Mouse (Mus musculus) CH12.LX (cell line): ENCODE measurements around the gene Raver1. TPM values are rescaled to one million over a fixed set of nuclear protein-coding genes. Genes with fewer than 3 reads are reported as not detected.

Experiments
- DNase-seq: peaks from one replicate; pipeline ENCODE4 v3.0.0-alpha.2; 2013; ENCODE audit errors: extremely low read depth
- H3K27ac ChIP-seq: 2 replicates; pipeline ENCODE4 v1.5.1; 2012; ENCODE audit warnings: low read depth, mild to moderate bottlenecking, control low read depth, moderate library complexity; ENCODE audit not compliant: insufficient read depth
- H3K27me3 ChIP-seq: replicated peaks from 2 replicates; pipeline ENCODE3; 2012; ENCODE audit warnings: inconsistent platforms
- H3K36me3 ChIP-seq, 2 experiments: replicated peaks in 1 of 2; 2 replicates each; pipeline versions ENCODE3 to v1.6.1; 2012; ENCODE audit warnings: inconsistent platforms in 1 of 2, low read length in 1 of 2, mild to moderate bottlenecking in 1 of 2, mixed read lengths in 1 of 2, moderate library complexity in 1 of 2; ENCODE audit not compliant: control insufficient read depth in 1 of 2, insufficient read depth in 1 of 2
- H3K4me1 ChIP-seq, 2 experiments: 2 replicates each; pipeline ENCODE4 v1.6.1; 2012; ENCODE audit warnings: inconsistent platforms in 1 of 2, moderate library complexity in 1 of 2; ENCODE audit not compliant: insufficient read depth in 2 of 2, control insufficient read depth in 1 of 2
- H3K4me2 ChIP-seq: 2 replicates; pipeline ENCODE4 v1.6.1; 2012; ENCODE audit warnings: low read depth, mild to moderate bottlenecking, control low read depth; ENCODE audit not compliant: poor library complexity, insufficient read depth, severe bottlenecking
- H3K4me3 ChIP-seq, 3 experiments: fragments of 150-350 bp in 1 of 3; sonication (generic) in 1 of 3; replicated peaks in 1 of 3; 2 replicates each; pipeline versions ENCODE3 to v1.5.1; 2011 to 2012; ENCODE audit warnings: low read depth in 2 of 3, low read length in 2 of 3, mild to moderate bottlenecking in 2 of 3, moderate library complexity in 2 of 3, control low read depth in 1 of 3, improper control_type of control experiment in 1 of 3, inconsistent platforms in 1 of 3, mixed read lengths in 1 of 3; ENCODE audit not compliant: poor library complexity in 1 of 3
- H3K79me2 ChIP-seq: replicated peaks from 2 replicates; pipeline ENCODE4 v1.6.1; 2012; ENCODE audit warnings: mild to moderate bottlenecking, moderate library complexity; ENCODE audit not compliant: control insufficient read depth, poor library complexity, insufficient read depth, severe bottlenecking; ENCODE audit errors: extremely low read depth
- H3K9ac ChIP-seq: 2 replicates; pipeline ENCODE4 v1.6.1; 2012; ENCODE audit warnings: low read depth, mild to moderate bottlenecking, control low read depth, moderate library complexity; ENCODE audit not compliant: insufficient read depth
- H3K9me3 ChIP-seq: replicated peaks from 2 replicates; pipeline ENCODE3; 2012; ENCODE audit warnings: low read length, inconsistent platforms, mixed read lengths
- CHD1 ChIP-seq: IDR thresholded peaks from 2 replicates; pipeline ENCODE4 v1.6.1; 2012; ENCODE audit warnings: low read depth, low read length, improper control_type of control experiment, inconsistent platforms
- E2F4 ChIP-seq: IDR thresholded peaks from 2 replicates; pipeline ENCODE4 v1.6.1; 2011; ENCODE audit warnings: low read depth, low read length, improper control_type of control experiment; ENCODE audit not compliant: insufficient replicate concordance
- ETS1 ChIP-seq: conservative IDR thresholded peaks from 2 replicates; pipeline ENCODE4 v1.6.1; 2012; ENCODE audit warnings: low read depth, mild to moderate bottlenecking, inconsistent platforms, low read length, improper control_type of control experiment, moderate library complexity
- GABPA ChIP-seq: IDR thresholded peaks from 2 replicates; pipeline ENCODE4 v1.6.1; 2012; ENCODE audit warnings: low read depth, low read length, improper control_type of control experiment, inconsistent platforms; ENCODE audit not compliant: insufficient replicate concordance
- IRF4 ChIP-seq: IDR thresholded peaks from 2 replicates; pipeline ENCODE4 v1.6.1; 2014; ENCODE audit warnings: low read depth, mild to moderate bottlenecking, inconsistent platforms, low read length, improper control_type of control experiment
- JUN ChIP-seq: IDR thresholded peaks from 2 replicates; pipeline ENCODE4 v1.6.1; 2011; ENCODE audit warnings: low read depth, mild to moderate bottlenecking, low read length, improper control_type of control experiment, moderate library complexity; ENCODE audit not compliant: insufficient read depth
- JUND ChIP-seq: conservative IDR thresholded peaks from 2 replicates; pipeline ENCODE4 v1.6.1; 2011; ENCODE audit warnings: low read depth, low read length, improper control_type of control experiment
- MXI1 ChIP-seq: IDR thresholded peaks from 2 replicates; pipeline ENCODE4 v1.6.1; 2011; ENCODE audit warnings: mild to moderate bottlenecking, low read depth, low read length, improper control_type of control experiment
- NRF1 ChIP-seq: IDR thresholded peaks from 2 replicates; pipeline ENCODE4 v1.6.1; 2014; ENCODE audit warnings: low read depth, mild to moderate bottlenecking, inconsistent platforms, low read length, improper control_type of control experiment, moderate library complexity
- PAX5 ChIP-seq: IDR thresholded peaks from 2 replicates; pipeline ENCODE4 v1.6.1; 2012; ENCODE audit warnings: low read length, inconsistent platforms, mixed read lengths
- POLR2A ChIP-seq: IDR thresholded peaks from 2 replicates; pipeline ENCODE4 v1.6.1; 2011; ENCODE audit warnings: low read depth, mild to moderate bottlenecking, improper control_type of control experiment, low read length
- POLR2AphosphoS2 ChIP-seq: IDR thresholded peaks from 2 replicates; pipeline ENCODE4 v1.6.1; 2011; ENCODE audit warnings: low read depth, low read length, improper control_type of control experiment
- RCOR1 ChIP-seq: conservative IDR thresholded peaks from 2 replicates; pipeline ENCODE4 v1.6.1; 2012; ENCODE audit warnings: low read depth, mild to moderate bottlenecking, inconsistent platforms, low read length, improper control_type of control experiment
- SIN3A ChIP-seq: IDR thresholded peaks from 2 replicates; pipeline ENCODE4 v1.6.1; 2012; ENCODE audit warnings: low read length, improper control_type of control experiment, inconsistent platforms
- TBP ChIP-seq: conservative IDR thresholded peaks from 2 replicates; pipeline ENCODE4 v1.6.1; 2011; ENCODE audit warnings: low read depth, low read length, improper control_type of control experiment
- TCF12 ChIP-seq: IDR thresholded peaks from 2 replicates; pipeline ENCODE4 v1.6.1; 2014; ENCODE audit warnings: low read depth, mild to moderate bottlenecking, inconsistent platforms, low read length, improper control_type of control experiment
- UBTF ChIP-seq: IDR thresholded peaks from 2 replicates; pipeline ENCODE4 v1.6.1; 2012; ENCODE audit warnings: low read depth, mild to moderate bottlenecking, inconsistent platforms, low read length, improper control_type of control experiment, moderate library complexity
- USF1 ChIP-seq: IDR thresholded peaks from 2 replicates; pipeline ENCODE4 v1.6.1; 2014; ENCODE audit warnings: low read depth, mild to moderate bottlenecking, inconsistent platforms, low read length, improper control_type of control experiment
- USF2 ChIP-seq: conservative IDR thresholded peaks from 2 replicates; pipeline ENCODE4 v1.6.1; 2011; ENCODE audit warnings: low read depth, low read length, improper control_type of control experiment
- ZMIZ1 ChIP-seq: IDR thresholded peaks from 2 replicates; pipeline ENCODE4 v1.6.1; 2012; ENCODE audit warnings: low read depth, mild to moderate bottlenecking, inconsistent platforms, low read length, improper control_type of control experiment
- ZNF384 ChIP-seq: IDR thresholded peaks from 2 replicates; pipeline ENCODE4 v1.6.1; 2012; ENCODE audit warnings: low read depth, low read length, improper control_type of control experiment, inconsistent platforms
- dilution Hi-C: fragments of 300-500 bp; cut with MboI; formaldehyde crosslinking; loops from 2 replicates; pipeline ENCODE4 v1.14.3; 2020; ENCODE audit warnings: low sequenced_read_pairs; ENCODE audit not compliant: extremely low pct_unique_long_range_greater_than_20kb, extremely low pct_ligation_motif_present
- in situ Hi-C: fragments of 300-500 bp; cut with MboI; formaldehyde crosslinking; loops from 3 replicates; pipeline ENCODE4 v1.14.3; 2019; ENCODE audit warnings: low sequenced_read_pairs, low pct_ligation_motif_present, low pct_unique_long_range_greater_than_20kb, mixed read lengths
- polyA plus RNA-seq: library from polyadenylated mRNA; unstranded; fragments of >175 nt; gene quantifications from 2 replicates; pipeline ENCODE4 v1.2.1, GENCODE M21; 2012; ENCODE audit warnings: low read depth; ENCODE audit not compliant: insufficient read length
- total RNA-seq, 2 experiments: library from RNA; depleted of rRNA; stranded (reverse); fragments of 300-350 nt in 1 of 2; fragments of >200 nt in 1 of 2; gene quantifications; 2 replicates each; pipeline ENCODE4 v1.2.3; 2012 to 2014

Gene Raver1
- total and polyA plus RNA-seq, 3 experiments: 18.9 to 101 (median 30.8) TPM

- no peak for DNase-seq
- Histone ChIP-seq H3K36me3 (peaks cover 77 to 81% of the 10 kb centered on the region in 2 experiments), H3K27ac (no peak overlapping the region; the same call in 1 of the 2 replicates), H3K4me1 (0 out of 4 replicates have a peak, but pooled peaks cover 0 to 5% of the 10 kb centered on the region in 2 experiments), H3K4me2 (no peak overlapping the region), H3K4me3 (no peak overlapping the region), H3K27me3 (no peaks in the 10 kb centered on the region), H3K9ac (no peak overlapping the region), H3K79me2 (no peaks in the 10 kb centered on the region), H3K9me3 (no peaks in the 10 kb centered on the region)
- TF ChIP-seq POLR2A: no peak
- TF ChIP-seq ZNF384: no peak
- no peak for TF ChIP-seq ETS1
- in situ Hi-C loops (no loop called here), dilution Hi-C loops (no loop called here)
Measured at GRCm38 (mm10) chr9:21117073-21117472, 25.3 kb upstream of the Raver1 start.

GRCm38 (mm10) chr9:21115105-21115504 lies 23.3 kb upstream of the Raver1 start:
- Histone ChIP-seq H3K9me3 (no peaks in the 10 kb centered on the region), H3K9ac (no peak overlapping the region), H3K4me2 (no peak overlapping the region), H3K36me3 (peaks cover 77 to 81% of the 10 kb centered on the region in 2 experiments), H3K79me2 (no peaks in the 10 kb centered on the region), H3K4me3 (no peak overlapping the region), H3K27me3 (no peaks in the 10 kb centered on the region), H3K4me1 (0 out of 4 replicates have a peak, but pooled peaks cover 0 to 5% of the 10 kb centered on the region in 2 experiments), H3K27ac (no peak overlapping the region)
- no peak for TF ChIP-seq SIN3A
- no peak for TF ChIP-seq NRF1
- no peak for TF ChIP-seq PAX5
- TF ChIP-seq USF1: no peak
- no peak for TF ChIP-seq JUND
- TF ChIP-seq TCF12: no peak
- no peak for TF ChIP-seq MXI1
- no peak for TF ChIP-seq GABPA
- TF ChIP-seq UBTF: no peak
- TF ChIP-seq CHD1: no peak
- no peak for TF ChIP-seq ZMIZ1
- TF ChIP-seq USF2: no peak
- no peak for TF ChIP-seq E2F4
- no peak for TF ChIP-seq IRF4
- TF ChIP-seq ETS1: no peak
- TF ChIP-seq RCOR1: no peak
- no peak for TF ChIP-seq JUN
- no peak for TF ChIP-seq POLR2AphosphoS2
- no peak for TF ChIP-seq TBP
- in situ Hi-C loops: no loop called here
- dilution Hi-C loops: no loop called here
- DNase-seq: no peak
